Mouse (Mus musculus) G1E (cell line): ENCODE data around the gene Slc34a3.

Source experiments
- CTCF ChIP-seq: IDR thresholded peaks from 2 replicates; pipeline ENCODE4 v1.5.1; 2012; ENCODE audit warnings: low read depth, low read length, inconsistent platforms, mixed read lengths
- GATA1 ChIP-seq: IDR thresholded peaks from 2 replicates; pipeline ENCODE4 v1.6.1; 2012; ENCODE audit warnings: borderline replicate concordance, low read length, inconsistent platforms, mixed read lengths
- TAL1 ChIP-seq: conservative IDR thresholded peaks from 2 replicates; pipeline ENCODE4 v1.6.1; 2012; ENCODE audit warnings: low read depth, low read length, inconsistent platforms, mixed read lengths

DNA sequence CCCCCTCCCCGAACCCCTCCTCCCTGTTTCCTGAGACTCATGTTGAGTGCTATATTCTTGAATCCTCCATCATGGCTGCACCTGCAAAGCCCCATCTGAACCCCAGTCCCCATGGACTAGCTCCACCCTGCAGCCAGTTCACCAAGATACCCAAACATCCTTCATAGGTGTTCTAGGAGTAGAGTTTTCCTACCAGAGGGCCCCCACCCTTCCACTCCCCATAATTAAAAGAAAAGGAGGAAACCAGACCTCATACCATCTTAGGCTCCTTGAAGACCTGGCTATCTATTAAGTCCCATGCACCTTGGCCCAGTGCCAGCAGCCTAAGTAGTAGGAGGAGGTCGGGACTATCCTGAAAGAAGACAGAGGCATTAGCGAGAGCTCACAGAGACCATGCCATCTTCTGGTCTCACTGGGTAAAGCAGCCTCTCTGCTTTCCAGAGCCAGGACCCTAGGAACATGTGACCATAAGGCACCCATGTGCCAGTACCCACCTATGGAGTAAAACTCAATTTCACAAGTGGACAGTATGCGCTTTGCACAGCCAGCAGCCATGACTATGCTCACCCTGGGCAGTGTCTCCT lies 30.4 kb downstream of the Slc34a3 start:
- TF ChIP-seq CTCF (no peak), TAL1 (no peak), GATA1 (no peak)
